Mouse (Mus musculus) testis, adult 10 weeks (tissue): ENCODE results near the gene Gm3373. TPM values are rescaled to one million over a fixed set of nuclear protein-coding genes. Genes with fewer than 3 reads are reported as not detected.

Experiments
- polyA plus RNA-seq: library from polyadenylated mRNA; stranded (reverse); fragments of 350-450 nt; fragmentation: Illumina TruSeq; extraction: RNeasy Lipid Tissue Mini Kit (QIAGEN cat#74804); gene quantifications from one replicate; pipeline ENCODE4 v1.2.3, GENCODE M21; 2014; ENCODE audit warnings: low read depth, low replicate concordance

The Gm3373 gene
- 1.8 TPM for polyA plus RNA-seq

DNA sequence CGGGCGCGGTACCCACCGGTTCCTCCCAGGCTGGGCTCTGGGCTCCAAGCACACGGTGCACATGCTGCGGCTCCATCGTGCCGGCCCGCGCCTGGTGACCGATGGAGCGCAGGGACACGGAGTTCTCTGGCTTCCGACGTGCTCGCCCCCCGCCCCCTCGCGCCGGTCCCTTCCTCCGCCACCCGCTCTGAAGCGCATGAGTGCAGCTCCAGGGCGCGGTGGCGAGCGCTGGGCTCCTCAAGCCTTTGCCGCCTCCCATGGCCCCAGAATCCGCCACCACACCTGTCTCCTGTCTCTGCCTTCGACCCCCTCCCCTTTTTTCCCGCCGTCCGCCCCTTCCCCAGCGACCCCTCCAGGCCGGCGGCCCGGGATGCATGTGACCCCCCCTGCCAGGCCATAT is at the start of gene Gm3373:
Gene Gm3373 (minus strand): TSS at position 101 of the 400 bp plus-strand sequence.

DNA sequence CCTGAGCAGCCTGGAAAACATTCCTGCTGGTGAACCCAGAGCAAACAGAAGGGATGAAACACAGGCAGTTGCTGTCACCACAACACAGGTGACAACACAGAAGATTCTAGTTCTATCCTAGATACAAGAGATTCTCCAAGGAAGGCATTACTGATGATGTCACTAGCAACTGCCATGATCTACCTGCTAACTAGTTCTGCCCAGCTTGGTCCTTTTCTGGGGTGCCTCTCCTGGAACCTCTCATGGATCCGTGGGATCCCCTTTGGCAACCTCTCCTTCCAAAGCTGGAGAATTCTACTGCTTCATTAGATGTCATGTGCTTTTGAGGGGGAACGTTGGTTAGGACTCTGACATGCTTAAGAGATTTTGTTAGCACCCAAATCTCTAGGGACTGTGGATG is 54.0 kb downstream of the Gm3373 start, which contains the start of gene Gm9603:
Gene Gm9603 (minus strand): TSS at position 101 of the 400 bp plus-strand sequence.

Other genes with a start within 250 kb of the Gm3373 start
- 6.7 TPM for gene Gm3488, start 239.9 kb downstream of the Gm3373 start, polyA plus RNA-seq
- not detected for gene Gm3532, start 203.1 kb downstream of the Gm3373 start, polyA plus RNA-seq
- 4.2 TPM for gene Gm8265, start 108.5 kb downstream of the Gm3373 start, polyA plus RNA-seq
- gene Gm9603, start 54.1 kb downstream of the Gm3373 start, polyA plus RNA-seq, result 4.6 TPM
- gene Gm3383, start 66.4 kb upstream of the Gm3373 start, polyA plus RNA-seq, result 3.5 TPM
- gene Gm3424, start 88.8 kb upstream of the Gm3373 start, polyA plus RNA-seq, result 10.4 TPM
- gene Gm8237, start 138.8 kb upstream of the Gm3373 start, polyA plus RNA-seq, result 3.7 TPM
- 2.5 TPM for gene Gm3248, start 220.2 kb upstream of the Gm3373 start, polyA plus RNA-seq
- 25.0 TPM for gene Gm3453, start 237.6 kb upstream of the Gm3373 start, polyA plus RNA-seq